Mouse (Mus musculus) liver, adult 2 months (tissue): Measurements from ENCODE around the gene Samd4b. TPM values are rescaled to one million over a fixed set of nuclear protein-coding genes. Genes with fewer than 3 reads are reported as not detected.
"Not testable (repeated sequence)": the region's sequence is repeated elsewhere in the genome, so short reads cannot be mapped to it uniquely, and the experiment has no call there.

Experiments
- DNase-seq: peaks from one replicate; pipeline ENCODE4 v3.0.0-alpha.2; 2011; ENCODE audit warnings: low read depth, low spot score; ENCODE audit errors: extremely low read depth
- H3K27ac ChIP-seq: fragments of 200-500 bp; replicated peaks from 2 replicates; pipeline ENCODE4 v1.5.1; 2012; ENCODE audit warnings: low read depth, mild to moderate bottlenecking, control low read depth, inconsistent platforms, low read length; ENCODE audit not compliant: insufficient read depth
- H3K27me3 ChIP-seq: fragments of 200-500 bp; 2 replicates; pipeline ENCODE4 v1.6.1; 2012; ENCODE audit warnings: mild to moderate bottlenecking, moderate library complexity, low read length, inconsistent platforms; ENCODE audit not compliant: control insufficient read depth, insufficient read depth
- H3K36me3 ChIP-seq: fragments of 200-500 bp; 2 replicates; pipeline ENCODE4 v1.6.1; 2012; ENCODE audit warnings: low read length, inconsistent platforms; ENCODE audit not compliant: control insufficient read depth, insufficient read depth
- H3K4me1 ChIP-seq: fragments of 200-500 bp; 2 replicates; pipeline ENCODE4 v1.6.1; 2011; ENCODE audit warnings: low read length; ENCODE audit not compliant: control insufficient read depth, insufficient read depth
- H3K4me3 ChIP-seq: fragments of 200-500 bp; 2 replicates; pipeline ENCODE4 v1.5.1; 2011; ENCODE audit warnings: low read depth, mild to moderate bottlenecking, control low read depth, low read length, moderate library complexity; ENCODE audit not compliant: insufficient read depth
- H3K79me2 ChIP-seq: fragments of 200-500 bp; 2 replicates; pipeline ENCODE4 v1.6.1; 2012; ENCODE audit warnings: inconsistent platforms, mild to moderate bottlenecking, low read length, moderate library complexity; ENCODE audit not compliant: control insufficient read depth, insufficient read depth
- H3K9ac ChIP-seq: fragments of 200-500 bp; 2 replicates; pipeline ENCODE4 v1.6.1; 2012; ENCODE audit warnings: low read depth, mild to moderate bottlenecking, control low read depth, inconsistent platforms, low read length
- CTCF ChIP-seq: fragments of 200-500 bp; IDR thresholded peaks from 2 replicates; pipeline ENCODE4 v1.5.1; 2011; ENCODE audit warnings: low read depth, low read length, control low read depth
- POLR2A ChIP-seq: fragments of 200-500 bp; IDR thresholded peaks from 2 replicates; pipeline ENCODE4 v1.6.1; 2011; ENCODE audit warnings: low read length, control low read depth; ENCODE audit not compliant: insufficient read depth; ENCODE audit errors: extremely low read depth
- WGBS: fragments of 180-500 bp; shearing (Covaris S2); methylation state at CpG from one replicate; pipeline ENCODE4 v1.1.7; 2018; 5-methylcytosine and 5-hydroxymethylcytosine counted together
- polyA plus RNA-seq: library from polyadenylated mRNA; depleted of rRNA; stranded (reverse); fragments of >200 nt; gene quantifications from 2 replicates; pipeline ENCODE4 v1.2.3, GENCODE M21; 2012
- total RNA-seq: library from RNA; depleted of rRNA; stranded (reverse); fragments of >200 nt; gene quantifications from 2 replicates; pipeline ENCODE4 v1.2.3, GENCODE M21; 2014

Gene Samd4b
- total and polyA plus RNA-seq, 2 experiments = 4.1 to 27.0 TPM

GRCm38 (mm10) chr7:28634128-28634527 is 36.2 kb upstream of the Samd4b start:
- no peaks in the 10 kb centered on the region for H3K36me3 ChIP-seq
- H3K27ac ChIP-seq = no peak overlapping the region
- no peak overlapping the region for H3K4me3 ChIP-seq
- H3K79me2 ChIP-seq = no peaks in the 10 kb centered on the region
- 56% methylated on average over 4 of the region's 4 CpGs for WGBS
- no peak for DNase-seq
- no peak overlapping the region for H3K9ac ChIP-seq
- TF ChIP-seq POLR2A (no peak), CTCF (no peak)
- H3K4me1 ChIP-seq = no peaks in the 10 kb centered on the region
- H3K27me3 ChIP-seq = peaks cover 7% of the 10 kb centered on the region; the same call in 1 of the 2 replicates

- TF ChIP-seq CTCF (no peak), POLR2A (no peak)
- 41% methylated on average over 10 of the region's 10 CpGs for WGBS
- H3K4me3 ChIP-seq = no peak within 1 kb of the TSS
- no peaks in the 10 kb centered on the region for H3K4me1 ChIP-seq
- no peak within 1 kb of the TSS for H3K27ac ChIP-seq
- H3K79me2 ChIP-seq = no peaks in the 10 kb centered on the region
- H3K9ac ChIP-seq = no peak within 1 kb of the TSS
- DNase-seq = no peak
- H3K36me3 ChIP-seq = no peaks in the 10 kb centered on the region
- H3K27me3 ChIP-seq = peaks cover 7% of the 10 kb centered on the region; the same call in 1 of the 2 replicates
These were observed 33.1 kb upstream of the Samd4b start, which contains the start of gene Acp7 for GRCm38 (mm10) chr7:28631073-28631472. TSS of gene Acp7 (minus strand) at chr7:28631332.

- Histone ChIP-seq H3K4me3 (no peak overlapping the region), H3K4me1 (no peaks in the 10 kb centered on the region), H3K27ac (no peak overlapping the region), H3K79me2 (no peaks in the 10 kb centered on the region), H3K9ac (no peak overlapping the region), H3K36me3 (no peaks in the 10 kb centered on the region), H3K27me3 (no peaks in the 10 kb centered on the region)
- TF ChIP-seq POLR2A (no peak), CTCF (no peak)
- no peak for DNase-seq
- 75% methylated on average over 5 of the region's 5 CpGs for WGBS
These were observed 26.8 kb upstream of the Samd4b start for GRCm38 (mm10) chr7:28624791-28625190.

GRCm38 (mm10) chr7:28619098-28619715 is 21.3 kb upstream of the Samd4b start:
- Histone ChIP-seq H3K4me1 (no peaks in the 10 kb centered on the region), H3K36me3 (no peaks in the 10 kb centered on the region), H3K9ac (no peak overlapping the region), H3K4me3 (no peak overlapping the region), H3K27ac (no peak overlapping the region), H3K79me2 (no peaks in the 10 kb centered on the region), H3K27me3 (no peaks in the 10 kb centered on the region)
- DNase-seq = no peak
- no peak for TF ChIP-seq CTCF
- no peak for TF ChIP-seq POLR2A
- WGBS = 58% methylated on average over 9 of the region's 9 CpGs

GRCm38 (mm10) chr7:28605951-28606350 is 8.0 kb upstream of the Samd4b start:
- TF ChIP-seq POLR2A (no peak), CTCF (no peak)
- Histone ChIP-seq H3K79me2 (no peaks in the 10 kb centered on the region), H3K4me1 (no peaks in the 10 kb centered on the region), H3K9ac (no peak overlapping the region), H3K4me3 (no peak overlapping the region), H3K27ac (no peak overlapping the region), H3K27me3 (no peaks in the 10 kb centered on the region), H3K36me3 (no peaks in the 10 kb centered on the region)
- DNase-seq = no peak
- 91% methylated on average over 8 of the region's 8 CpGs for WGBS

- not testable (repeated sequence) for H3K36me3 ChIP-seq, H3K27me3 ChIP-seq, H3K4me3 ChIP-seq, H3K79me2 ChIP-seq, H3K4me1 ChIP-seq, H3K9ac ChIP-seq, H3K27ac ChIP-seq, DNase-seq
- WGBS = 83% methylated on average over 2 of the region's 2 CpGs
- TF ChIP-seq CTCF = peak; percentile 17; the same call in 1 of the 2 replicates
These were observed 5.8 kb upstream of the Samd4b start for GRCm38 (mm10) chr7:28603788-28604187.
